Mouse (Mus musculus): ENCODE results near the gene Taar9. TPM values are rescaled to one million over a fixed set of nuclear protein-coding genes. Genes with fewer than 3 reads are reported as not detected.
"Not testable (repeated sequence)": the region's sequence is repeated elsewhere in the genome, so short reads cannot be mapped to it uniquely, and the experiment has no call there.

The Taar9 gene
- not detected in 2 replicates for polyA plus RNA-seq (2015; fragmentation: Nextera tagmentation; extraction: Ambion mirVana)

DNA sequence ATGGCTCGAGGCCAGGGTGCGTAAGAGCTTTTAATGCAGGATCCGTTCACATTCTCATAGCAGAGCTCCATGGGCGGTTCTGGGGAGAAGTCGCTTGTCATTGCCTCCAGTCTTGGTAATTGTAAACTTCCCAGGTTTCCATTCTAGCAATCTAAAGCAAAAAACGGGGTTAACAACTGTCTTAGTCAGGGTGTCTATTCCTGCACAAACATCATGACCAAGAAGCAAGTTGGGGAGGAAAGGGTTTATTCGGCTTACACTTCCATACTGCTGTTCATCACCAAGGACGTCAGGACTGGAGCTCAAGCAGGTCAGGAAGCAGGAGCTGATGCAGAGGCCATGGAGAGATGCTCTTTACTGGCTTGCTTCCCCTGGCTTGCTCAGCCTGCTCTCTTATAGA, at the start of gene Taar9:
Gene Taar9 (minus strand): TSS at position 101 of the 400 bp plus-strand sequence.
- 87% methylated on average over 8 of the region's 8 CpGs for WGBS
- not testable (repeated sequence) for H3K4me1 ChIP-seq (replicated peaks); H3K36me3 ChIP-seq; H3K4me3 ChIP-seq (replicated peaks); H3K9ac ChIP-seq (replicated peaks); H3K4me2 ChIP-seq (replicated peaks); H3K27me3 ChIP-seq; H3K9me3 ChIP-seq; H3K27ac ChIP-seq; ATAC-seq

DNA sequence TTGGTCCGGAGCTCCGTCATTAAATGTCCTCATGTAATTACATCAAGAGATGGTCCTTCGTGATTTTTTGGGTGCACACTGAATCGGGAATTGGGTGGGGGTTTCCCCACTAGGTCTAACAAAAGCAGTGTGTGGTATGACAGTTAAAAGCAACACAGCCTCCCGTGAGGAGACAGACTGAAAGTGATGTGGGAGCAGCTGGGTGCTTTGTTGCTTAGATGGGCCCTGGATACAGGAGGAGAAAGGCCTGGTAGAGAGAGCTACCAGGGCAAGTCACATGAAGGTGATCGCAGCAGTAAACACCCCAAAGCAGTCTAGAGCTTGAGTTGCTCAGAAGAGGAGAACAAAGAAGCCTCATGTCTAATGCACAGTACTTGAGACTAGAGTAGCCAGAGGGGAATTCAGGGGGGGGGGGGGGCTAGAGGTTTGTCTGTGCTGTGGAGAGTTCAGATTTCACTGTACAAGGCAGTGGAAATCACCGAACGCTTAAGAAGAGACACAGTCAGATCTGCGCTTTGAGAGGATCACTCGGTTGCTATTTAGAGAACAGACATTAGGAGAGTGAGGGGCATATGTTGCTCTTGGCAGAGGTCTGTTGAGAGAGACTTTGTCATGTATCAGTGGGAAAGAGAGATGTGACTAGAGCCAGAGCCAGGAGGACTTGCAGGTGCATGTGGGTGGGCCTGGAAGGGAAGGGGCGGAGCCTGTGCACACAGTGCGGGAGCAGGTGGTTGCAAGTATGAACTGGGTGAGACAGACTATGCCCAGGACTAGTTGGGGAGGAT, 49.3 kb upstream of the Taar9 start:
- ATAC-seq, result peak; percentile 62; the same call in 1 of the 2 replicates
- Histone ChIP-seq H3K4me2 (replicated peaks) (no peak overlapping the region), H3K4me3 (replicated peaks) (no peak overlapping the region), H3K27me3 (no peaks in the 10 kb centered on the region), H3K36me3 (peaks cover 45% of the 10 kb centered on the region), H3K4me1 (replicated peaks) (peaks cover 5% of the 10 kb centered on the region; the same call in 1 of the 2 replicates), H3K27ac (no peak overlapping the region), H3K9me3 (no peaks in the 10 kb centered on the region), H3K9ac (replicated peaks) (no peak overlapping the region)
- WGBS, result 92% methylated on average over 12 of the region's 12 CpGs

DNA sequence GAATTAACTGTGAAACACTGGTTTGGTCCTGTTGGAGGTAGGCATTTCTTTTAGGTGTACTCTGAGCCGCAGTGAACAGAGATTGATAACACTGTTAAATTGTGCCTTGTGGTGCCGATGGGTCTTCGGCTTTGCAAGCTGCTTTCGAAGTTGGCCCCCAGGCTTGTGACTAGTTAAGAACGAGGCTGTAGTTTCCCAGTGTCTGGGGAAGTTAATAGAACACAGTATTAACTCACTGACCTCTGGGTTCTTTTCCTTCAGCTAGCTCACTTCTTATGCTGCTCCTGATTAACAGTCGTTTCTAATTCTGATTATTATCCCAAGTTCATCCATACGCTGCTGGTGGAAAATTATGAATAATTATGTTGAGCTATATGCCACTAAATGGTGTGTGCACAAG, 40.8 kb upstream of the Taar9 start:
- 60% methylated on average over 7 of the region's 7 CpGs for WGBS
- no peak overlapping the region for H3K27ac ChIP-seq
- H3K4me3 ChIP-seq (replicated peaks), result peak overlapping the region; percentile 82
- peaks cover under 1% of the 10 kb centered on the region; the same call in 1 of the 2 replicates for H3K36me3 ChIP-seq
- H3K27me3 ChIP-seq, result no peaks in the 10 kb centered on the region
- peak overlapping the region; percentile 58 for H3K4me2 ChIP-seq (replicated peaks)
- peak overlapping the region; percentile 88 for H3K9ac ChIP-seq (replicated peaks)
- ATAC-seq, result no peak
- H3K4me1 ChIP-seq (replicated peaks), result peaks cover 30% of the 10 kb centered on the region
- no peaks in the 10 kb centered on the region for H3K9me3 ChIP-seq

DNA sequence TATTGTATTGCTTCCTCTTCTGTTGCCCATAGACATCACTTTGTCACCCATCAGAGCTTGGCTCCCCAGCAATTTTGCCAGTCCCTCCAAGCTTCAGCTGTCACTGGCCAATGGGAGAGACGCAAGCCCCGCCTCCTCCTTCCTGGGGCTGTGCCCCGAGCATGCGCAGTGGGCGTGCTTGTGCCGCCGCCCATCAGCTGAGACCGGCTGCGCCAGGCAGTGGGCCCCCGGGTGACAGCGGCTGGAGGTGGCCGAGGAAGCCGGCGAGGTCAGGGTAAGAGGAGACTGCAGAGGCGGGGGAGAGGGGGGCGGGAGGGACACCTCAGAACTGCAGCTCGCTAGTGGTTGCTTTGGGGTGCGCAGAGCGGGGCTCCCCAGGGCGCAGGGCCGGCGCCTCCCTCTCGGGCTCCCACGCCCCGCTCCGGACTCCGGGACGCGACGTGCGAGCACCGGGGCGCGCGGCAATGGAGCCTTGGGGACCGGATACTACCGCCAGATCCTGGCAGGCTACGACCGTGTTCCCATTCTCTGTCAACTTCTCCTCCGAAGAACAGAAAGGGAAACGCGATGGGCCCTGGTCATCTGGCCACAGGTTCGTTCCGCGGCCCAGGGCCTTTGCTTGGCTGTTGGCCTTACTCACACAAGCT, 39.9 kb upstream of the Taar9 start, which contains the start of gene Stx7:
Gene Stx7 (plus strand): TSS at position 168 of the 647 bp plus-strand sequence.
- Histone ChIP-seq H3K4me3 (replicated peaks) (peak within 1 kb of the TSS; percentile 82), H3K36me3 (no peaks in the 10 kb centered on the region), H3K4me2 (replicated peaks) (peak within 1 kb of the TSS; percentile 58), H3K9ac (replicated peaks) (peak within 1 kb of the TSS; percentile 88), H3K4me1 (replicated peaks) (peaks cover 30% of the 10 kb centered on the region), H3K27me3 (no peaks in the 10 kb centered on the region), H3K9me3 (no peaks in the 10 kb centered on the region), H3K27ac (peak within 1 kb of the TSS; percentile 76)
- under 1% methylated on average over 44 of the region's 45 CpGs for whole genome bisulfite sequencing
- ATAC-seq, result peak; percentile 99

DNA sequence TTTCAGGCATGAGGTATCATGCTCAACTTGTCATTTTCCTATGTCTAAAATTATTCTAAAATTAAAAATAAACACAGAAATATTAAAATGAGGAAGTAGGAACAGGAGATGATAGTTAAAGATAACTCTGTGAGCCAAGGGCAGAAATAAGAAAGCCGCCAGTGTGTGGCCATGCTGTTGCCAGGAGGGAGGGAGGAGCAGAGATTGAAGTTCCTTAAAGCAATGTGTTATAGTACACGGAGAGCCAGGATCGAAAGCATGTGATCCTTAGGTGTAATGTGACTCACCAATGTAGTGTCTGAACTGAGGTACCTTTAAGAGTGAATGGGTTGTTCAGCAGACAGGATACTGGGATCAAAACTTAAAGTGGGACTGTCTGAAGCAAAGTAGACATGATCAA, 33.4 kb upstream of the Taar9 start:
- WGBS, result 93% methylated on average over 3 of the region's 3 CpGs
- H3K27me3 ChIP-seq, result no peaks in the 10 kb centered on the region
- no peak for ATAC-seq

DNA sequence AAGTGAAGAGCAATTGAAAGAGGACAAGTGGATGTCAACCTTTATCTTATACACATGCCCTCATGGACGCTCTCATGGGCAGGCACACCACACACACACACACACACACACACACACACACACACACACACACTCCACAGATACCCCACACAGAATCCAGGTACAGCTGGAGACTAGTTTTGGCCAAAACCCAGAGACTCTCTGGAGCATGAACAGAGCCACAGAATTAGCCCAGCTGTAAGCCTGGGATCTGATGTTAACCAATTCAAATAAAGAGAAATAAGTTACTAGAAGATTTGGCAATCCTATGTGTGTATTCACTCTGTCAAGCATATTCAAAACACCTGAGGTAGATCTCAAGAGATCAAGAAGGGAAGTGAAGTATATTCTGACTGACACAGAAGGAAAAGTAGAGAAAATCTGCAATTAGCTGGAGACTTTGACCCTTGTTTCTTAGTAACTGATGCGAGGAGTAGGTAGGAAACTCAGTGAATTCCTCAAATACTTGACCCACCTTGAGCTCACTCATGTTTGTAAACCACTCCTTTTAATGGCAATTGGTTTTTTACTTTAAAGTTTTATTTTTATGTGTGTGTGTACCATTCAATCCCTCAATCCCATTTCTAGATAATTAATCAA, 29.4 kb upstream of the Taar9 start:
- Histone ChIP-seq H3K9ac (replicated peaks) (no peak overlapping the region), H3K4me2 (replicated peaks) (no peak overlapping the region), H3K36me3 (no peaks in the 10 kb centered on the region), H3K9me3 (no peaks in the 10 kb centered on the region), H3K27me3 (no peaks in the 10 kb centered on the region), H3K27ac (no peak overlapping the region), H3K4me3 (replicated peaks) (no peak overlapping the region), H3K4me1 (replicated peaks) (no peaks in the 10 kb centered on the region)
- ATAC-seq, result no peak
- 85% methylated on average over 2 of the region's 2 CpGs for WGBS

More for the DNA sequence above, 33.4 kb upstream of the Taar9 start:
- no peaks in the 10 kb centered on the region for H3K36me3 ChIP-seq
- H3K4me1 ChIP-seq (replicated peaks), result no peaks in the 10 kb centered on the region
- no peak overlapping the region for H3K4me2 ChIP-seq (replicated peaks)
- no peak overlapping the region for H3K4me3 ChIP-seq (replicated peaks)
- H3K27ac ChIP-seq, result no peak overlapping the region
- no peaks in the 10 kb centered on the region for H3K9me3 ChIP-seq
- H3K9ac ChIP-seq (replicated peaks), result no peak overlapping the region

DNA sequence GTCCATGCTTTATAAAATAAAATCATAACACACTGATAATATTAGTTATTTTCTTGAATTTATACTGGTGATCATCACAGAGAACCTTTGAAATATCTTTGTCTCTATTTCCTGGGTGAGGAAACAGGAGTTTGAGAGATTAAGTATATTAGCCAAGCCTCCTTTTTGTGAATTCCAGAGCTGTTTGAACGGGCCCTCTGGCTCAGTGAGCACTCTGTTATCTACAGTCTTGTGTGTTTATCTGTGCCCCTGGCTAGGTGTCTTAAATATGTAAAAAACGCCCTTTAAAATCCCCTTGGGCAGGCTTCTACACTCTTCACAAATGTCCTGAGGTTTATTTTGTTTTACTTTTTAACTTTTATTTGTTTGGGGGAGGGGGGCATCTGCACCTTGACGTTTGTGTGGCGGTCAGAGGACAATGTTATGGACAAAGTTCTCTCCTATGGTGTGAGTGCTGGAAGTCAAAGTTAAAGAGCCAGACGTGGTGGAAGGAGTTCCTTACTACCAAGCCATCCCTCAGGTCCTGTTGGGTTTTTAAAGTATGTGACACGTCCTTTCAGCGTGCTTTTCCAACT, 24.8 kb upstream of the Taar9 start:
- Histone ChIP-seq H3K9ac (replicated peaks) (no peak overlapping the region), H3K4me2 (replicated peaks) (no peak overlapping the region), H3K4me1 (replicated peaks) (peaks cover 8% of the 10 kb centered on the region; the same call in 1 of the 2 replicates), H3K27ac (no peak overlapping the region), H3K27me3 (no peaks in the 10 kb centered on the region), H3K9me3 (no peaks in the 10 kb centered on the region), H3K4me3 (replicated peaks) (no peak overlapping the region), H3K36me3 (no peaks in the 10 kb centered on the region)
- 63% methylated on average over 7 of the region's 7 CpGs for WGBS
- no peak for ATAC-seq

DNA sequence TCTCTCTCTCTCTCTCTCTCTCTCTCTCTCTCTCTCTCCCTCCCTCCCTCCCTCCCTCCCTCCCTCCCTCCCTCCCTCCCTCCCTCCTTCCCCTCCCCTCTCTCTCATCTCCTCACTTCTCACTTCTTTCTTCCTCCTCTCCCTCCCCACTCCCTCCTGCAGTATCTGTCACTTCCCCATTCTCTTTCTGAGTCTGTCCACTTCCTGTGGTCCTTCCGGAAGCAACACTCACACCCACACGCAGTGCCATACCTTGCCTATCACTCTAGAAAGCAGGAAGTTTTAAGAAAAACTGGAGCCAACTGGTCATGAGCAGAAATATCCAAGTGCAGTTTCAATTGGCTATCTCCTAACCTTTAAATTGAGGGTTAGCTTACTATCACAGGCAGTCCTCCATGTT, 23.8 kb upstream of the Taar9 start:
- Histone ChIP-seq H3K36me3 (no peaks in the 10 kb centered on the region), H3K27me3 (no peaks in the 10 kb centered on the region), H3K4me1 (replicated peaks) (peaks cover 8% of the 10 kb centered on the region; the same call in 1 of the 2 replicates), H3K9me3 (no peaks in the 10 kb centered on the region), H3K9ac (replicated peaks) (no peak overlapping the region), H3K4me3 (replicated peaks) (no peak overlapping the region), H3K4me2 (replicated peaks) (no peak overlapping the region), H3K27ac (no peak overlapping the region)
- no peak for ATAC-seq
- WGBS, result 62% methylated on average over 2 of the region's 2 CpGs

DNA sequence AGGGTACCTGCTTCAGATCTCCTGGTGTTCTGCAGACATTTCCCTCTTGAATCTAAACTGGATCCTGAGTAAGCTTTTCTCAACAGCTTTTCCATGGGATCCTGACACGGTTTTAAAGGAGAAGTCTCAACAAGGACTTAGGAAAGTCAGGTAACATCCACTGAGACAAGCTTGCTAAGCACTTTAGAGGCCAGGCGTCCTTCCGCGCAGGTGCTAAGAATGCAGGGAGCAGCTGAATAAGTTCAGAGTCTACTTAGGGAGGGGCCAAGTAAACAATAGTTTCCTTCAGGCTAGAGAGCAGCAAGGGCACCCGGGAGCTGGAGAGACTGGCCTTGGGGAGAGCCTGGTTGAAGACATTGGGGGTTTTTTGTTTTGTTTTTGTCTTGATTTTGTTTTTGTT, 22.9 kb upstream of the Taar9 start:
- Histone ChIP-seq H3K36me3 (no peaks in the 10 kb centered on the region), H3K4me2 (replicated peaks) (no peak overlapping the region), H3K9me3 (no peaks in the 10 kb centered on the region), H3K9ac (replicated peaks) (0 out of 2 replicates have a peak overlapping the region, but pooled peaks have one; percentile 7), H3K4me1 (replicated peaks) (peaks cover 8% of the 10 kb centered on the region; the same call in 1 of the 2 replicates), H3K27me3 (no peaks in the 10 kb centered on the region), H3K27ac (no peak overlapping the region), H3K4me3 (replicated peaks) (no peak overlapping the region)
- 6% methylated on average over 5 of the region's 5 CpGs for WGBS
- no peak for ATAC-seq

DNA sequence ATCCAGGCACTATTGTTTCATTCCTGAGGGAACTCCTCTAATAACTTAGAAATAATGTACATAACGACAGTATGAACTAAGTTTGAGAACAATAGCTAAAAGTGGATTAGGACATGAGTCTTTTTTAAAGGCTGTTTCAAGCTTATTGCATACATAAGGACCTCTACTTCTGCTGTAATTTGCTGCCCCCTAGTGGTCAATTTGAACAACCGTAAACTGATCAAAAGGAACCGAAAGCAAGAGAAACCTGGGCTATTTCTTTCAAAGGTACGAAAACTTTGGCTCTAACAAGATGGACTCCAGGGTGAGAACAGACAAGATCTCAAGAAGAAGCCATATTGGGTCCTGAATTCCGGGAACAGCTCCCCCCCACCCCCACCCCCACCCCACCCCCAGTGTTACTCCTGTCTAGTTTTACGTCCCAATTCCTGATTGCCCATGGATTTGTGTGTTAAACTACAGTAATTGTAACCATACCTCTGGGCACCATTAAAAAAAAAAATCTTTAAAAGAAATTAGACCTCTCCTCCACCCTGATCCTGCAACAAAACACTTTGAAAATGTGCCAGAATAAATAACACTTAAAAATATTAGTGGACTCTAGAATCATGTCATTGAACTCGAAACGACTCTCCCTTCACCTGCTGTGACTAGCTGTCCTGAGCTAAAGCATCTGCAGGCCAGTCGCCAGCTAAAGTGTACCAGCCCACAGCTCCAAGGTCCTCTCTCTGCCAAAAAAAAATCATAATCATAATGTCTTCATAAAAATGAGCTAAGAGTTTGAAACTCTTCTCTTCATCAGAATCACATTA, 22.3 kb upstream of the Taar9 start:
- Histone ChIP-seq H3K9me3 (no peaks in the 10 kb centered on the region), H3K4me1 (replicated peaks) (peaks cover 8% of the 10 kb centered on the region; the same call in 1 of the 2 replicates), H3K27me3 (no peaks in the 10 kb centered on the region), H3K4me2 (replicated peaks) (peak overlapping the region; percentile 32), H3K27ac (no peak overlapping the region), H3K36me3 (no peaks in the 10 kb centered on the region), H3K9ac (replicated peaks) (no peak overlapping the region), H3K4me3 (replicated peaks) (no peak overlapping the region)
- ATAC-seq, result peak; percentile 84
- WGBS, result 27% methylated on average over 9 of the region's 9 CpGs

DNA sequence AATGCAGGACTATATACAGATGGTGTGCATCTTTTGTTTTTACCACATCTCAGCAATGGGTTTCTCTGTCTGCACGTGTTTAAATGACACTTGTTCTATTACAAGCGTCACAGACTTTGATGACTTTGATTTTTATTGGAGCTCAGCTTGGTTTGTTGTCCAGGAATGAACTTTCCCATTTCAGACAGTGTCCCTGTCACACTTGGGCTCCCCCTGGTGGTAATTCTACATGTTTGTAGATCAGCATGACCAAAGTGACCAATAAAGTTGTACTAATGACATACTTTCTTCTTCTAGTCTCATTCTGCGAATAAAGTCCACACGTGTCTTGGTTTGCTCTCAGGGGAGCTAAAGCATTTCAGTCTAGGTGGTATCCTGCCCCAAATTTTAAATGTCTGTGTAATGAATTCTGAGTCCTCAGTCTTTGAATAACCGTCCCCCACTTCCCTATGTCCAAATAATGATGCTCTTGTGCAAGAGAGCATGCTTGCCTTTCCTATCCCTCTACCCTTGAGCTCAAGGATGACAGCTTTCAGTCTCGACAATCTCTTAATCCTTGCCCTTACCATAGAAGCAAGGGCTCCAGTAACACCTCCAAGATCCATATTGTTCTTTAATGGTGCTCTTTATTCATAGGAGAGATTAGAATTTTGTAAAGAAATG, 1.9 kb upstream of the Taar9 start:
- H3K27me3 ChIP-seq, result no peaks in the 10 kb centered on the region
- H3K4me1 ChIP-seq (replicated peaks), result no peaks in the 10 kb centered on the region
- no peaks in the 10 kb centered on the region for H3K9me3 ChIP-seq
- ATAC-seq, result no peak
- H3K9ac ChIP-seq (replicated peaks), result no peak overlapping the region
- no peak overlapping the region for H3K27ac ChIP-seq
- H3K36me3 ChIP-seq, result no peaks in the 10 kb centered on the region
- H3K4me2 ChIP-seq (replicated peaks), result no peak overlapping the region
- 49% methylated on average over 6 of the region's 6 CpGs for WGBS
- no peak overlapping the region for H3K4me3 ChIP-seq (replicated peaks)
